Mouse (Mus musculus): ENCODE results near the gene Trim12c. TPM values are rescaled to one million over a fixed set of nuclear protein-coding genes. Genes with fewer than 3 reads are reported as not detected.

The Trim12c gene
- polyA plus RNA-seq (2012; rRNA removed): 0.55 TPM in 2 replicates

GRCm38 (mm10) chr7:104352717-104353599 is at the start of gene Trim12c:
TSS of gene Trim12c (minus strand) at chr7:104353362.

DNA sequence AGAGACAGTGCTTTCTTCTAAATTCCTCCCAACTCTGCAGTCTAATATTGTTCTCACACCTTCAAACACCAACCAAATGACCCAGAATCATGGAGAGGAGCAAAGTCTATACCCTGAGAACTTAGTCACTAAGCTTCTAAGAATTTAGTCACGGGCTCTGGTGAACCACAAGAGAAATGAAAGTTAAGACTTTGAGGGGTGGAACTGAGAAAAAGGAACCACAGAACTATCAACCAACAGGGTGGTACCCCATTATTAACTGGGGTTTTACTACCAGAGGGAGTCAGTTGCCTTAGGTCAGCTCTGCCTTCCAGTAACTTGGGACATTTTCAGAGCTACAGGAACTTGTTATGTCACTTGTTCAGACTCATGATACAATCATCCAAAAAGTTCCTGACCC is 47.5 kb upstream of the Trim12c start, which contains the start of gene Trim30c:
TSS of gene Trim30c (minus strand) at position 140 of the 400 bp plus-strand sequence.

DNA sequence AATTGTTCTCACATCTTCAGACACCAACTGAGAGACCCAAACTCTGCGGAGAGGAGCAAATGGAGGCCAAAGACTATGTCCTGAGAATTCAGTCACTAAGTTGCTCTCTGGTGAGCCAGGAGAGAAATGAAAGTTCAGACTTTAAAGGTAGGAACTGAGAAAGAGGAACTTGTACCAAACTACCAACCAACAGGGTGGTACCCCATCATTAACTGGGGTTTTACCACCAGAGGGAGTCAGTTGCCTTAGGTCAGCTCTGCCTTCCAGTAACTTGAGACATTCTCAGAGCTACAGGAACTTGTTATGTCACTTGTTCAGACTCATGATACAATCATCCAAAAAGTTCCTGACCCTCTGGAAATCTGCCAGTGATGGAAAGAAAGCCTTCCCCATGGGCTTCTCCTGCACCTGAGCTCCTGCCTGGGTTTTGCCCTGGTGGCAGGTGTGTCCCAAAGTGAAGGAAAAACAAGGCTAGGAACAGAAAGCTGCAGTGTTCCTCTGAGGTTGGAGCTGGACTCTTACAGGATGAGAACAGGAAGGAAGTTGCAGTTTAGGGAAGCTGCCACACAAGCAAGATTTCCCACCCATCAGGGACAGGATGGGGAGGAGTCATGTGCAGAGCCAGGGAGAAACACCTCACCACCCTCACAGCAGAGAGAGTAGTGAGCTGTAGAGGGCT is 16.7 kb upstream of the Trim12c start, which contains the start of gene Trim30b:
TSS of gene Trim30b (minus strand) at position 149 of the 679 bp plus-strand sequence.

DNA sequence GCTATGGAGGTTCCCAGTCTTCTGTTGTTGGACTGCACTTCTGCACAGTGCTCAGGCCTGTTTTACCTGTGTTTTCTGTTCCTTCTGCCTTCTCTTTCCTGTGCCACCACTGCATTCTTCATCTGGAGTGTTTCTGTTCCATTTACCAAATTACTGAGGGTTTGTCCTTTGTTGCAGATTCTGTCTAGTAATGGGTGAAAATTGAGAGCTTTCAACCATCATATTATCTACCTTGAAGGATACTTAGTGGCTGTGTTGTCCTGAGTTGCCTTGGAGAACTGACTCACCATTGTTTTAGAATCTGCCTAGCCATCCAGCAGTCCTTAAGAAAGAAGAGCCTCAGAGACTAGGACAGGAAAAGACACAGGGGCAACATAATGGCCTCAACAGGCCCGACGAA is 24.0 kb downstream of the Trim12c start, which contains the start of gene Trim34b:
TSS of gene Trim34b (plus strand) at position 301 of the 400 bp plus-strand sequence.

DNA sequence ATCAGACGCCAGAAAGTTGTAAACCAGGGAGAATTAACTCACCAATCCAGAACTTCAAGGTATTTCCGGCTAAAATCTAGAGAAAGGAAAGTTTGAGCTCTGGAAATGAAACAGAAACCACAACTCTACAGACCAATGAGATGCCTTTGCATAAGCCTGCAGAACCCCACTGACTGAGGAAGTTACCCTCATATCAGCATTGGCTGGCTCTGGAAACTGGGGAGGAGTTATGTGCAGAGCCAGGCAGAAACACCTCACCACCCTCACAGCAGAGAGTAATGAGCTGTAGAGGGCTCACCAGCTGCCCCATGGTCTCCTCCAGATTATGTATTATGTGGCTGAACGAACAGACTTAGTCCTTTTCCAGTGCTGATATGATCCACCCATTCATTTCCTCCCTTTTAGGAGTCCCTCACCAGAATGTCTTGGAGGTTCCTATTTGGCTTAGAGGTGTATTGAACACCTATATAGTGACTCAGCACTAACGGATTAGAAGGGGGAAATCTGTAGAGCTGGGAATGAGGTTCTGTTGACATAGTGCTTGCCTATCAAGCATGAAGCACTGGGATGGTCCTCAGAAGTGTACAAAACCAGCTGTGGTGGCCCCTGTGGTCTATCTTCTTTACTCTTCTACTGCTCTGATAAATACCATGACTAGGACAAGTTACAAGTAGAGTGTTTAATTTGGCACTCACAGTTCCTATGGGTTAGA is 37.6 kb downstream of the Trim12c start, which contains the start of gene Trim12a:
TSS of gene Trim12a (minus strand) at position 98 of the 712 bp plus-strand sequence.

Other genes starting within 250 kb of the Trim12c start
- gene Olfr646, start 248.5 kb downstream of the Trim12c start, polyA plus RNA-seq (2012; rRNA removed): not detected in 2 replicates
- gene Ubqln5, start 223.5 kb downstream of the Trim12c start, polyA plus RNA-seq (2012; rRNA removed): not detected in 2 replicates
- not detected in 2 replicates for gene Olfr643, start 216.0 kb downstream of the Trim12c start, polyA plus RNA-seq (2012; rRNA removed)
- not detected in 2 replicates for gene Ubqln3, start 210.1 kb downstream of the Trim12c start, polyA plus RNA-seq (2012; rRNA removed)
- gene Ubqlnl, start 202.8 kb downstream of the Trim12c start, polyA plus RNA-seq (2012; rRNA removed): not detected in 2 replicates
- not detected in 2 replicates for gene Olfm5, start 188.5 kb downstream of the Trim12c start, polyA plus RNA-seq (2012; rRNA removed)
- 0.03 and 0.05 TPM in 2 replicates for gene Olfr648, start 170.0 kb downstream of the Trim12c start, polyA plus RNA-seq (2012; rRNA removed)
- not detected in 2 replicates for gene Olfr649, start 157.4 kb downstream of the Trim12c start, polyA plus RNA-seq (2012; rRNA removed)
- gene Trim6, start 134.6 kb downstream of the Trim12c start, polyA plus RNA-seq (2012; rRNA removed): 0.79 and 0.81 TPM in 2 replicates
- 0.17 and 1.5 TPM in 2 replicates for gene Trim34a, start 108.9 kb downstream of the Trim12c start, polyA plus RNA-seq (2012; rRNA removed)
- gene Trim5, start 65.3 kb downstream of the Trim12c start, polyA plus RNA-seq (2012; rRNA removed): 0.10 TPM in 2 replicates
- 0.16 and 0.85 TPM in 2 replicates for gene Trim12a, start 37.9 kb downstream of the Trim12c start, polyA plus RNA-seq (2012; rRNA removed)
- 0.55 TPM in 1 of 2 replicates, not detected in the other for gene Trim34b, start 23.9 kb downstream of the Trim12c start, polyA plus RNA-seq (2012; rRNA removed)
- 0.03 TPM in 1 of 2 replicates, not detected in the other for gene Trim30b, start 16.5 kb upstream of the Trim12c start, polyA plus RNA-seq (2012; rRNA removed)
- gene Trim30c, start 47.5 kb upstream of the Trim12c start, polyA plus RNA-seq (2012; rRNA removed): not detected in 2 replicates
- 0.09 and 0.32 TPM in 2 replicates for gene Trim30a, start 111.8 kb upstream of the Trim12c start, polyA plus RNA-seq (2012; rRNA removed)
- gene Trim30d, start 154.5 kb upstream of the Trim12c start, polyA plus RNA-seq (2012; rRNA removed): 0.04 and 0.24 TPM in 2 replicates
- gene Olfr651, start 196.8 kb upstream of the Trim12c start, polyA plus RNA-seq (2012; rRNA removed): not detected in 2 replicates
- gene Olfr652, start 207.5 kb upstream of the Trim12c start, polyA plus RNA-seq (2012; rRNA removed): not detected in 2 replicates
- gene Olfr653, start 224.0 kb upstream of the Trim12c start, polyA plus RNA-seq (2012; rRNA removed): not detected in 2 replicates
- not detected in 2 replicates for gene Olfr654, start 233.7 kb upstream of the Trim12c start, polyA plus RNA-seq (2012; rRNA removed)
- gene Olfr655, start 248.4 kb upstream of the Trim12c start, polyA plus RNA-seq (2012; rRNA removed): not detected in 2 replicates